Mouse (Mus musculus) neutrophil, adult 5-6 weeks (primary cell): ENCODE measurements around the gene Ehd4. TPM values are rescaled to one million over a fixed set of nuclear protein-coding genes. Genes with fewer than 3 reads are reported as not detected.

Experiments
- ATAC-seq: fragments of 151-379, 151-347 bp; 2 replicates; pipeline ENCODE4 v1.8.0; 2017; ENCODE audit warnings: mild to moderate bottlenecking, moderate TSS enrichment; ENCODE audit not compliant: insufficient number of reproducible peaks, poor library complexity, low FRiP score, severe bottlenecking; ENCODE audit errors: extremely low read depth
- total RNA-seq: library from RNA; stranded (forward); fragments of 200-1000 nt; gene quantifications from 2 replicates; pipeline ENCODE4 v1.2.3, GENCODE M21; 2017

Ehd4 gene
- total RNA-seq, 1 experiment from 2014 or later = 46.1 TPM

- no peak for ATAC-seq
Observed at GRCm38 (mm10) chr2:120147999-120148398, 6.4 kb downstream of the Ehd4 start.

- no peak for ATAC-seq
Observed at GRCm38 (mm10) chr2:120147364-120147763, 7.0 kb downstream of the Ehd4 start.

GRCm38 (mm10) chr2:120146543-120146942 lies 7.9 kb downstream of the Ehd4 start:
- ATAC-seq = no peak

- ATAC-seq = no peak
Observed at GRCm38 (mm10) chr2:120144390-120144789, 10.0 kb downstream of the Ehd4 start.

GRCm38 (mm10) chr2:120142336-120142735 lies 12.1 kb downstream of the Ehd4 start:
- ATAC-seq = no peak

- ATAC-seq = no peak
Observed at GRCm38 (mm10) chr2:120141671-120142070, 12.7 kb downstream of the Ehd4 start.

- no peak for ATAC-seq
Observed at GRCm38 (mm10) chr2:120140326-120140725, 14.1 kb downstream of the Ehd4 start.

GRCm38 (mm10) chr2:120139091-120139490 lies 15.3 kb downstream of the Ehd4 start:
- no peak for ATAC-seq

- ATAC-seq = no peak
Observed at GRCm38 (mm10) chr2:120137281-120137680, 17.1 kb downstream of the Ehd4 start.

GRCm38 (mm10) chr2:120134453-120135075 lies 19.8 kb downstream of the Ehd4 start:
- ATAC-seq = peak; percentile 67; the same call in 1 of the 2 replicates

GRCm38 (mm10) chr2:120131881-120132280 lies 22.5 kb downstream of the Ehd4 start:
- ATAC-seq = no peak

GRCm38 (mm10) chr2:120129252-120129908 lies 25.0 kb downstream of the Ehd4 start:
- no peak for ATAC-seq

- ATAC-seq = no peak
Observed at GRCm38 (mm10) chr2:120128611-120129051, 25.8 kb downstream of the Ehd4 start.

- ATAC-seq = no peak
Observed at GRCm38 (mm10) chr2:120128011-120128410, 26.4 kb downstream of the Ehd4 start.

GRCm38 (mm10) chr2:120126901-120127300 lies 27.5 kb downstream of the Ehd4 start:
- ATAC-seq = no peak

- peak; percentile 21; the same call in 1 of the 2 replicates for ATAC-seq
Observed at GRCm38 (mm10) chr2:120126408-120126807, 28.0 kb downstream of the Ehd4 start.

- no peak for ATAC-seq
Observed at GRCm38 (mm10) chr2:120125461-120125860, 28.9 kb downstream of the Ehd4 start.

GRCm38 (mm10) chr2:120124946-120125345 lies 29.5 kb downstream of the Ehd4 start:
- ATAC-seq = no peak

GRCm38 (mm10) chr2:120124096-120124495 lies 30.3 kb downstream of the Ehd4 start:
- ATAC-seq = no peak

- ATAC-seq = no peak
Observed at GRCm38 (mm10) chr2:120122983-120123382, 31.4 kb downstream of the Ehd4 start.

- no peak for ATAC-seq
Observed at GRCm38 (mm10) chr2:120117346-120117745, 37.1 kb downstream of the Ehd4 start.
